Mouse (Mus musculus): ENCODE data around the gene Msh2.
"Not testable (repeated sequence)": the region's sequence is repeated elsewhere in the genome, so short reads cannot be mapped to it uniquely, and the experiment has no call there.

Msh2 gene

GRCm38 (mm10) chr17:87671890-87672660 is at the start of gene Msh2:
Gene Msh2, plus strand, starts transcription at chr17:87672330.
- peak; percentile 96 to 97 for DNase-seq (ENCODE audit: low spot score in 2 of 2)

- DNase-seq (ENCODE audit: low spot score in 2 of 2): no peak
Observed at GRCm38 (mm10) chr17:87625510-87626086, 46.5 kb upstream of the Msh2 start.

- DNase-seq (ENCODE audit: low spot score in 2 of 2): no peak
Observed at GRCm38 (mm10) chr17:87628144-87628543, 44.0 kb upstream of the Msh2 start.

GRCm38 (mm10) chr17:87628706-87629105 is 43.4 kb upstream of the Msh2 start:
- DNase-seq (ENCODE audit: low spot score in 2 of 2): no peak

- no peak for DNase-seq (ENCODE audit: low spot score in 2 of 2)
Observed at GRCm38 (mm10) chr17:87637056-87637389, 35.1 kb upstream of the Msh2 start.

GRCm38 (mm10) chr17:87639242-87639641 is 32.9 kb upstream of the Msh2 start:
- DNase-seq (ENCODE audit: low spot score in 2 of 2): no peak

GRCm38 (mm10) chr17:87640272-87640671 is 31.9 kb upstream of the Msh2 start:
- DNase-seq (ENCODE audit: low spot score in 2 of 2): no peak

- no peak for DNase-seq (ENCODE audit: low spot score in 2 of 2)
Observed at GRCm38 (mm10) chr17:87641006-87641405, 31.1 kb upstream of the Msh2 start.

GRCm38 (mm10) chr17:87642744-87643143 is 29.4 kb upstream of the Msh2 start:
- no peak for DNase-seq (ENCODE audit: low spot score in 2 of 2)

GRCm38 (mm10) chr17:87655616-87656015 is 16.5 kb upstream of the Msh2 start:
- not testable (repeated sequence) for DNase-seq (ENCODE audit: low spot score in 2 of 2)

- not testable (repeated sequence) for DNase-seq (ENCODE audit: low spot score in 2 of 2)
Observed at GRCm38 (mm10) chr17:87661958-87662573, 10.1 kb upstream of the Msh2 start.

GRCm38 (mm10) chr17:87664238-87664637 is 7.9 kb upstream of the Msh2 start:
- no peak for DNase-seq (ENCODE audit: low spot score in 2 of 2)

- DNase-seq (ENCODE audit: low spot score in 2 of 2): peak; percentile 10 to 41
Observed at GRCm38 (mm10) chr17:87665066-87665822, 6.9 kb upstream of the Msh2 start.

GRCm38 (mm10) chr17:87672677-87673286 is 652 bp downstream of the Msh2 start:
- DNase-seq (ENCODE audit: low spot score in 2 of 2): peak in 1 of 2 experiments; percentile 29

GRCm38 (mm10) chr17:87676916-87677474 is 4.9 kb downstream of the Msh2 start:
- DNase-seq (ENCODE audit: low spot score in 2 of 2): not testable (repeated sequence)

GRCm38 (mm10) chr17:87677656-87678055 is 5.5 kb downstream of the Msh2 start:
- no peak for DNase-seq (ENCODE audit: low spot score in 2 of 2)

GRCm38 (mm10) chr17:87689217-87689616 is 17.1 kb downstream of the Msh2 start:
- DNase-seq (ENCODE audit: low spot score in 2 of 2): no peak

- DNase-seq (ENCODE audit: low spot score in 2 of 2): peak; percentile 15 to 63
Observed at GRCm38 (mm10) chr17:87691958-87692357, 19.8 kb downstream of the Msh2 start.

GRCm38 (mm10) chr17:87695874-87696465 is 23.8 kb downstream of the Msh2 start:
- no peak for DNase-seq (ENCODE audit: low spot score in 2 of 2)

- DNase-seq (ENCODE audit: low spot score in 2 of 2): no peak
Observed at GRCm38 (mm10) chr17:87696814-87697213, 24.7 kb downstream of the Msh2 start.
